Mouse (Mus musculus) embryo, embryonic 9.5 days (tissue): ENCODE measurements around the gene Gm45521.

Experiments used
- DNase-seq: peaks from one replicate; pipeline ENCODE4 v3.0.0-alpha.2; 2017; ENCODE audit errors: extremely low spot score

Gm45521 gene

DNA sequence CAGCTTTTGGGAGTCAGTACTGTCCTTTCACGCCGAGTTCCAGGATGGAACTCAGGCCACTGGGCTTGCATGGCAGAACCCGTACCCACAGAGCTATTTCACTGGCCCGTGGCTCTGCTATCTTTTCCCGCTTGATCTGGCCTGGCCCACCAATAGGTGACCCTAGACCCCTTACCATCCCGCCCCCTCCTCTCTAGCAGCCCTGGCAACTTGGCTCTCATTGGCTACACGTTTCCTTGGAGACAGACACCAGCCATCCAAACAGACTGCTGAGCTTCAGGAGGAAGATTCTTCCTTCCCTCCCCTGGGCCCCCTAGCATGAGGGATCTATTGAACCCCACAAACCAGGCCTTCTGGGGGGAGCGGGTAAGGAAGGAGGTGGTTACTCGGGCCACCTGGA lies at the start of gene Gm45521:
Gene Gm45521 (plus strand): TSS at position 240 of the 400 bp plus-strand sequence.
- DNase-seq = no peak

GRCm38 (mm10) chr14:7909472-7909871 lies 47.6 kb upstream of the Gm45521 start:
- no peak for DNase-seq

DNA sequence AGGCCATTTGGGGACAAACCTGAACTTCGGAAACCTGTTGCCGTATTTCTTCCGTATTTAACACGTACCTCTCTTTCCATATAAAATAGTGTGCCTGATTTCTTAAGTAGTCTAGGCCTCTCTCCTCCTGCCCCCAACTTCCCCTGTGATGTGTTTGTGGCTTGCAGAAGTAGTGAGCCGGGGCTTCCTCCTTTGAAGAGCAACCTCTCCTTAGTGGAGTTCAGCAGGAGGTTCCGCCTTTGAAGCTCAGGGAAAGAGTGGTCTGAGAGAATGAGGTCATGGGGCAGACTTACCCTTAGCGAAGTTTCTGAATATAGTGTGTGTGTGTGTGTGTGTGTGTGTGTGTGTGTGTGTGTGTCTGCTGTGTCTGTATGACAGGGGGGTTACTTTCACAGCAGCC lies 43.2 kb upstream of the Gm45521 start:
- DNase-seq = no peak

GRCm38 (mm10) chr14:7914461-7914860 lies 42.6 kb upstream of the Gm45521 start:
- DNase-seq = no peak

- no peak for DNase-seq
Measured at GRCm38 (mm10) chr14:7918150-7918991, 38.7 kb upstream of the Gm45521 start.

GRCm38 (mm10) chr14:7919309-7919708 lies 37.8 kb upstream of the Gm45521 start:
- DNase-seq = no peak

DNA sequence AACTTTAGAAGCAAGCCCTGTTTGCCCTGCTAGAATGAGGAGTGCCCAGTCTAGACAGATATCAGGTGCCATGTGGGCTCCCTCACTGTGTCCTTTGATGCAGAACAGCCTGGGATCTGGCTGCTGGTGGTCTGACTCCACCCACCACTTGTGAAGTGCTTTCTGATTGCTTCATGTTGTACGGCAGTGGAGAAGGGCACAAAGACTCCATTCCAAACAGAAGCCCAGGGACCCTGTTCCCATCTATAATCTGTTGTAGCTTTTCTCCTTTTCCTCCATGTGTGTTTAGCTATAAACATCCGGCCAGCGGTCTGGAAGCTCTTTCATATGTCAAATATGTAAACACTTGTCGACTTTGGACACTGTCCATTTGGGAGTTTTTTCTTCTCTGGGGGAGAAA lies 37.2 kb upstream of the Gm45521 start:
- no peak for DNase-seq

DNA sequence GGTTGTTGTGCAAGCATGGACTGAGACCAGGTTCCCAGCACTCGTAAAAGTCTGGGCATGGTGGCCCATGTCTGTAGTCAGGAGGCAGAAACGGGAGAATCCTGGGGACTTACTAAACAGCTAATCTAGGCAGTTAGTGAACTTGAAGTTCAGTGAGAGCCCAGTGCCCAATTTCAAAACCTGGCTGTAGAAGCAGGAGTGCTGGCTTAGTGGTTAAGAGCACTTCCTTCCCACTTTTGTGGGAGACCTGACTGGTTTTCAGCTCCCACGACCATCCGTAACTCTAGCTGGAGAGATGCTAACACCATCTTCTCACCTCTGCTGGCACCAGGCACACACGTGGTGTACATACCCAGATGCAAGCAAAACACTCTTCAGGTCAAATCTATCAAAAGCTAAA lies 35.6 kb upstream of the Gm45521 start:
- DNase-seq = no peak

GRCm38 (mm10) chr14:7923635-7924034 lies 33.5 kb upstream of the Gm45521 start:
- DNase-seq = no peak

GRCm38 (mm10) chr14:7928362-7928761 lies 28.7 kb upstream of the Gm45521 start:
- no peak for DNase-seq

- DNase-seq = no peak
Measured at GRCm38 (mm10) chr14:7929029-7929428, 28.1 kb upstream of the Gm45521 start.

DNA sequence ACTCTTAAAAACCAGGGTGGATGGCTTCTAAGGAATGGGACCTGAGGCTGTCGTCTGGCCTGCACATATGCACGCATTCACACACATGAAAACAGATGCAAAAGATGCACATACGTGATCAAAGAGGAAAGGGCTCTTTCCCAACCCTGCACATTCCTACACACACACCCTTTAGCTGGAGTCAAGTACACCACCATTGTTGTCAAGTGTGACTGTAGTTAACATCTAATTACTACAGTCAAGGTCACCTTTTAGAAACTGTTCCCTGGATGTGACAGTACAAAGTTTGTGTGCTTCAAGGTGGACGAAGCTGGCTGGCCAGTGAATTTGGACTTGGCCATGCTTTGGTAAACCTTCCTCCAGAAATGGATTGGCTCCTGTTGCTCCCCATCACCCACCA lies 24.9 kb upstream of the Gm45521 start:
- no peak for DNase-seq

DNA sequence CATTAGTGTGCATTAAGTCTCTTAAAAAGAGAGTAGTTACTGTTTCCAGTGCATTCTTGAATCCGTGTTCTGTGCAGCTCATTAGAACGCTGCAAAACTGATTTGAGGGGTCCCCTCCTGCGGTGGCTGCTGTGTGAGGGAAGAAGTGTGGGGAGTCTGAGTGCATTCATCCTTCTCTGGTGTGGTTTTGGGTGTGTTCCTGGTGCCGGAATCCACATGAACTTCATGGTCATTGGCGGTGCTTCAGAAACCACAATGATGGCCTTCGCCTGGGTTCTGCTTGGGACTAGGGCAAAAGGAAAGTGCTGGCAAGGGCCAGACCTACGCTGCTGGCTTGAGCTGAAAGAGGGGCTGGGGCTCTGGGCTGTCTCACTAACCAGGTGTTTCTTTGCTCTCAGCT lies 22.9 kb upstream of the Gm45521 start:
- no peak for DNase-seq

GRCm38 (mm10) chr14:7937052-7937630 lies 19.9 kb upstream of the Gm45521 start:
- DNase-seq = peak; percentile 39

GRCm38 (mm10) chr14:7938809-7939784 lies 18.0 kb upstream of the Gm45521 start:
- DNase-seq = no peak

DNA sequence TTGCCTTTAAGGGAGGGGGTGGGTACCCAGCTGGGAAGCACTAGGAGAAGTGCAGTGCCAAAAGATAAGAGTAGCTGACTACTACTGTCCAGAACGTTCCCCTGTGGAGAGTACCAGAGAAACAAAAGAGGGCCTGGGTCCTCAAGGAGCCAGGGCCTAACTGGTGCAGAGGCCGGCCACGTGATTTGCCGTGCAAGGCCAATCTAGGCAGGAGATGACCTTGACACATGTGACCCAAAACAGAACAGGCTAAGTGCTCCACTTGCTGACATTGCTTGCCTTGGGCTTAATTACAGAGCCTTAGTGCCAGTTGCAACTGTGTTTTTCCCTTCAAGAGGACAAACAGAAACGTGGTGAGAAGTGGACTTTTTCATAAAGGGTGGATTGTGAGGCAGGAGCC lies 15.7 kb upstream of the Gm45521 start:
- no peak for DNase-seq

DNA sequence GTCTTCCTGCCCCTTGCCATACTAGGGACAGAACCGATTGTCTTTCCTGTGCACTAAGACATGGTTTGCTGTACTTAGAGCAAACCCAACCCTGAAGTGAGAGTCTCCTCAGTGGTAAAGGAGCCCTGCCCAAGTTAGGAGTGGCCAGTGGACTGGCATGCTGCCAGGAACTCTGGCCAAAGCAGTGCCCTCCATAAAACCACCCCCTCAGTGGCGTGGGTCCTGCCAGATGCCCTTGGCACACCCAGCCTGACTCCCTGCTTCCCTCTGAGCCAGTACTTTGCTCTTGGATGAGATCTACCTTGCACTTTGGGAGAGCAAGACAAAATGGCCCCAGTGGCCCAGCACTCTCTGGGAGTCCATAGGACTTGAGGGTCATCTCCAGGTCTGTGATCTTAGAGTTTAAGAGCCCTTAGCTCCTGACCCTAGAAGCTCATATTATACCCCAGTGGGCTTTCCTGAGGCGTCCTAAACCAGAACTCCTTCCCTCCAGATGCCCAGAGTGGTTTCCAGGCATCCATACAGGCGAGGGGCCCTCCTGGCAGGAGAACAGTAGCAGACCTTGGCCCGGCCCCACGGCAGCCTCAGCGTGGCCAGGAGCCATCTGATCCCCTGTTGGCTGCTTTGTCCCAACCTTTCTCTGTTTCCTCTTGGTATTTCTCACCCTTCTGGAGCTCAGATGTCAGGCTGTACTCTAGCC lies 13.8 kb upstream of the Gm45521 start:
- DNase-seq = no peak

- no peak for DNase-seq
Measured at GRCm38 (mm10) chr14:7943801-7944135, 13.3 kb upstream of the Gm45521 start.

DNA sequence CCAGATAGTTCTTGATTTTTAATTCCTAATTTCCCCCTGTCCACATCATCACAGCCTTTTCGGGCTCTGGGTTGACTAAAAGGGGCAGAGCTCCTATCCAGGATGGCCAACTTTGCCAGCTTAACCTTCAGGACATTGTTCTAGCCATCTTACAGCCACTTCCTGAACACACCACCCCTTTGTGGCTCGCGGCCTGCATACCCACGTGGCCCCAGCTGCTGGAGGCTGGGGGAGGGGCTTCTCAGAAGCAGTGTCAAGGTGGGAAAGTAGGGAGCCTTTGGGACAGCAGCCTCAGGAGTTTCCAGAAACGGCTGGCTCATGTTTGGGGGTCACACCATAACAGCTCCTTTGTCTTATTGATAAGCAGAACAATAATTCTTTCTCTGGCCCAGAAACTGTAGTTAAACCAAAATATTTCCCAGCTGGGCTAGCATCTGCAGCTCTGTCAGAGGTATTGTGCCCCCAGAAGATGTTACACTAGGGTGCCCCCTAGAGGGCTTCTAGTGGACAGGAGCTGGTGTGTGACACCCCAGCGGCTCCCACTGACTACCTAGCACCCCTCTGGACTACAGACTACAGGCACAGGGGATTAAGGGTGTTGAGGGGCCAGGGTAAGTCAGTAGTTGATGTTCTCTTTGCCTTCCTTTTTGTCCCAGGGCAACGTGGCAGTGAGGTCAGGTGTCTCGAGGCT lies 12.6 kb upstream of the Gm45521 start:
- DNase-seq = no peak

- no peak for DNase-seq
Measured at GRCm38 (mm10) chr14:7945261-7945660, 11.8 kb upstream of the Gm45521 start.

GRCm38 (mm10) chr14:7951234-7951633 lies 5.9 kb upstream of the Gm45521 start:
- no peak for DNase-seq
